Mouse (Mus musculus): ENCODE data around the gene Gm49320.
A peak's percentile ranks its signal among the peaks of the same experiment; 100 is the strongest.

DNA sequence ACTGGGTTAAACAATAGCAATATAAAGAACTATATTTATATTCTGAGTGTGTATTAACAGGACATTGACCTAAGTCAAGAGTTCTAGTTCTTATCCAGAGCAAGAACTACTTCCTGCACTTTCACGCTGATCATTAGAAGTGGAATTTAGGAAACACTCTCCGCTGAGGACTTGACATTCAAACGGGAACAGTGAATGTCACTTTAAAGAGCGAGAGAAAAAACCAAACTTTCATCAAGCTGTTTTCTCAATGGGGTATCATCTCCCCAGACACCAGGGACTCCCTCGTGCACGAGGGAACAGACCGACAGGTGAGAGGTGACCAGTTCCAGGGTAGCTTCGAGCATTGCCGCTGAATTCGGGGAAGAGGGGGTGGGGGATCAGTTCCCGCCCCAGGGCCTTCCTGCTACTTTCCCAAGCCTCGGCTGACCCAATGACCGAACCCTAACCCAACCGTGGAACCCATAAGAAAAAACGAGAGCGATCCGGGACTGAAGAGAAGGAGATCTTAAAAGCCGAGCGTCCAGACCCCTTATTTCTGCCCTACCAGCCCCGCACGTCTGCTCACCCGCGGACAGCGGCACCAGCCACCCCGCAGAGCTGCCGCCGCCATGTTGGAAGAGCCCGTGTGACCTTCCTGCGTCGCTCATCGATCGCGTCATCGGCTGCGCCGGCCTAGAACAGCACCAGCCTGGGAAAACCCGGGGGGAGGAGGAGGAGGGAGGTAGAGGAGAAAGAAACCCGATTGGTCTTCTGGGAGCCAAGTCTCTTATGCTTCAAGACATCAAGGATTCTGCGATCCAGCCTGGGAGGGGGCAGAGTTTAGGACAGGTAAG, 36.8 kb downstream of the Gm49320 start, which contains the start of gene Timm44:
- TF ChIP-seq CTCF (IDR thresholded peaks at IDR 0.05; ENCODE audit: borderline replicate concordance, control insufficient read depth, extremely low read depth, insufficient read depth, low read length, poor library complexity) (no peak), POLR2A (IDR thresholded peaks at IDR 0.05; ENCODE audit: control insufficient read depth, extremely low read depth, insufficient read depth, low read length, poor library complexity) (peak; percentile 68; the same call in 1 of the 2 replicates)

Data from thymus, adult 2 months (tissue).